Mouse (Mus musculus) spleen, postnatal 14 days (tissue): Measurements from ENCODE around the gene Fam219b.

ENCODE experiments used
- DNase-seq, 2 experiments: peaks; one replicate each; pipeline ENCODE4 v3.0.0; 2021 to 2022; ENCODE audit warnings: low spot score in 2 of 2

Gene Fam219b

GRCm38 (mm10) chr9:57524439-57524838 is 12.9 kb upstream of the Fam219b start:
- no peak for DNase-seq

- no peak for DNase-seq
Measured at GRCm38 (mm10) chr9:57525516-57525915, 11.8 kb upstream of the Fam219b start.

- no peak for DNase-seq
Measured at GRCm38 (mm10) chr9:57526435-57526834, 10.9 kb upstream of the Fam219b start.

DNA sequence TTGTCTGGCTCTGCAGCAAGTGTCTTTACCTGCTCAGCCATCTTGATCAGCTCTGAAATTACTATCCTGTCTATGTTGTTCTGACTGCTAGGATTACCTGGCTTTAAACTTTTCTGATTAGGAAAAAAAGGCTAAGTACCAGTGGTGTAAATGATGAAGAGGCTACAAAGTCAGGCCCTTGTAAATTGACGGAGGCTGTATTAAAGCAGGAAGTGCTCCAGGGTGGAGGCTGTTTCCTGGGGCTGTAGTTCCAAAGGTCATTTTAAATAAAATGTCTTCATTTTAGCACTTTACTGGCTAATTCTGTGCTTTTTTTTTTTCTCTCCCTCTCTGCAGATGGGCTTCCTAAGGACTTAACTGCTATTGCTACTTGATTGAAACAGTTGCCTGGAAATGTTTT is 5.4 kb upstream of the Fam219b start:
- DNase-seq = no peak

DNA sequence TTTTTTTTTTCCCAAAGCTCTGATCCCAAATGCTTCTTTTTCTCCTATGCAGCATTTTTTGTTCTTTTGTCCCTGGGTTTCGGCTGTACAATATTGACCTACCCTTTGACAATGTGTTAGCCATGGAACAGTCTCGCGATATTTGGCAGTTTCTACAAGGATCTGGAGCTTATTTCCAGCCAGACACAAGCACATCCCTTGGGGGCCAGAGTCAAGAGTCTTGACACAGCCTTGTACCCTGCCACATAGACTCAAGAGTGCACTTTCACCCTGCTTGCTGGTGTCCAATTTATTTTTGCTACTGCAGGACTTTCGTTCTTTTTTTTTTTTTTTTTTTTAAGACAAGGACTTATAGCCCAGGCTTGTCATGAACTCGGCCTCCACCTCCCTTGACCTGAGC is 966 bp upstream of the Fam219b start:
- no peak for DNase-seq

DNA sequence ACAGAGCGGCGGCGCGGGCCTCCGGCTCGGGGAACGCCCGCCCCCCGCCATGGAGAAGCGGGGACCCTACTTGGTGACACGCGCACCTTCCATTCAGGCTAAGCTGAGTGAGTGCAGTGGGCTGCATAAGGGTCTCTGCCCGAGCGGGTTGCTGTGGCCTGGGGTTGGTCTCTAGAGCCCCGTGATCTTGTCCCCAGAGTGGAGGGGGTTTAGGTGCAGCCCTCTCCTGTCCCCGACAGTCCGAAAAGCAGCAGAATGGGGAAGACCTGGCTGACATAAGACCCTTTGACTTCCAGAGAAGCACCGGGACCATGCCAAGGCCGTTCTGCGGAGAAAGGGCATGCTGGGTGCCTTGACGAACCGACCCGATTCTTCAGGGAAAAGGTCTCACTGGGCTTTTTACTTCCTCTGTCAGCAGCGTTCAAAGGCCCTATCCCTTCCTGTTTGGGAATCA is 427 bp downstream of the Fam219b start:
- DNase-seq = no peak

DNA sequence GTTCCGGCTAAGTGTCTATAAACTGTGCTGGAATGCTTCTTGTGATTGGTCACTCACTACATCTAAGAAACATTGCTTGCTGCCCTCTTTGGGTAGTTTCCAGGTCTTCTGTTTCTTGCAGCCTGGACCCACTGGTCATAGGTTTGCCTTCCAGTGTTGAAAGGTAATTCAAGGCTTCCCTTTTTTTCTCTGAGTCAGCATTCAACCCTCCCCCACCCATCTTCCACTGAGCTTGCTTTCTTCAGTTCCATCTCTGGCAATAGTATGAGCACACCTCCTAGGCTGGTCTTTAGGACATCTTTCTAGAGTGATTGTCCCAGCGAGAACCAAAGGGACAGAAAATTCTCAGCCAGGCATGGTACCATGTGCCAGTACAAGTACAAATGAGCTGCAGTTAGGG is 2.2 kb downstream of the Fam219b start:
- no peak for DNase-seq

- peak in 1 of 2 experiments; percentile 31 for DNase-seq
Measured at GRCm38 (mm10) chr9:57541312-57541711, 4.0 kb downstream of the Fam219b start.

DNA sequence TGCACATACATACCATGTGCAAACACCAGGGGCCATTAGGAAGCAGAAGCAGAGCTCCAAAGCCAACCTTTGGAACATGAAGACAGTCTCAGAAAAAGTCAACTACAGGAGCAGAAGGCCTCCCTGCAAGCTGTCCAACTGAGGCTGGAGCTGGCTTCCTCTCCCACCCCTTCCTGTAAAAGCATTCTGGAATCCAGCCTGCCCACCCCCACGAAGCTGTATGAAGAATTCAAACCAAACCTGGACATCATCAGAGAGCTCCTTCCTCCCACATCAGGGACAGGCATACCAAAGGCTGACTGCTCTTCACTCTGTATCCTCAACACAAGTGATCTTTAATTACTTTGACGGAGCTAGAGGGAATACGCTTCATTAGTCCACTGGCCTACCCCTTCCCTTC is 6.6 kb downstream of the Fam219b start:
- no peak for DNase-seq

DNA sequence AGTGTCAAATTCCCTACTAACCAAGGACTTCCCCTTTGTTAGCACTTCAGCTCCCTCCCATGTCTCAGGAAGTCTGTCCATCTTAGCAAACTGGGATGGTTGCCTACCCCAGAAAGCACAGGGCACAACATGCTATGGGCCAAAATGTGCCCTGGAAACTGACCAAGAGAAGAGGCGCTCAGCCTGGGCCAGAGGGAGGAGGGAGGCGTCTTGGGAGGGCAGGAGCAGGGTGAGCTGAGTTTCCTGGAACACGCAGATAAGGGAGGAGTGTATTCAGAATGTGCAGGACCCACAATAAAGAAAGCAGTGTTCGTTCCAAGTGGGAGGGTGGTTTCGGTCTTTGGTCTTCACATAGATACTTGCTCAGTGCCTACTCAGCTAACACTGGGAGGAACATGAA is 10.0 kb downstream of the Fam219b start:
- no peak for DNase-seq

DNA sequence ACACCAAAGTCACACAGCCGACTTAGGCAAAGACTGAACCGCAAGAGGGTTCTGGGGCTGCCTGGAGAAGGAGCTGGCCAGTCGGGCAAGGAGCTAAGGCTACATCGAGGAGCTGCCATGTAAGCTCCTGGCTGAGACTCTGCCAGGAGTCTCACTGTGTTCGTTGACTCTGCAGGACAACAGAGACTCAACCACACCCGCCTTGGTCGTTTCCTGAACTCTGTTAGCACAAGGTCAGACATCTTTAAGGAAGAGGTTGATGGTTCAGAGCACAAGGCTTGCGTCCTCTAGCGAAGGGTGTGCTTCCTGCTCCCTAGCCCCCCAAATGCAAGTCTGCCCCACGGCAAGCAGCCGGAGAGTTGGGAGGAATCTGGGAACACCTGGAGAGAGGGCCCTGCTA is 10.5 kb downstream of the Fam219b start:
- no peak for DNase-seq

DNA sequence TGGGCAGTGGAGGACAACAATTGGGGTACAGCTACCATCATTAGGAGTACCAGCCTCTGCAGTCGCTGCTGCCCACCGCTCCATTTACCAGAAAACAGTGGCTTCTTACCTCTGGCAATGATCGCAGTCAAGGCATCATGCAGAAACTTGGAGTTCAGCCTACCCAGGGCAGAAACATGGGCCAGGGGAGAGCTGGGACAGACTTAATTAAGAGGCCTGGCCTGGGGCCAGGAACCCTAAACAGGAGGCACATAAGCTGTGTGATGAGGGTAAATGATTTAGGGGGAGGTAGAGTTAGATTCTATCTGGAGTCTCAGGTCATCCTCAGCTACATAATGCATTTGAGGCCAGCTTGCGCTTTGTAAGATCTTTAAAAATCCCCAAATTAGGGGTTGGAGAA is 11.9 kb downstream of the Fam219b start:
- no peak for DNase-seq

- DNase-seq = no peak
Measured at GRCm38 (mm10) chr9:57550126-57550862, 13.0 kb downstream of the Fam219b start.

GRCm38 (mm10) chr9:57552139-57552887 is 15.0 kb downstream of the Fam219b start, which contains the start of gene Mpi:
TSS of gene Mpi (minus strand) at chr9:57552763.
- DNase-seq = peak in 1 of 2 experiments; percentile 42

DNA sequence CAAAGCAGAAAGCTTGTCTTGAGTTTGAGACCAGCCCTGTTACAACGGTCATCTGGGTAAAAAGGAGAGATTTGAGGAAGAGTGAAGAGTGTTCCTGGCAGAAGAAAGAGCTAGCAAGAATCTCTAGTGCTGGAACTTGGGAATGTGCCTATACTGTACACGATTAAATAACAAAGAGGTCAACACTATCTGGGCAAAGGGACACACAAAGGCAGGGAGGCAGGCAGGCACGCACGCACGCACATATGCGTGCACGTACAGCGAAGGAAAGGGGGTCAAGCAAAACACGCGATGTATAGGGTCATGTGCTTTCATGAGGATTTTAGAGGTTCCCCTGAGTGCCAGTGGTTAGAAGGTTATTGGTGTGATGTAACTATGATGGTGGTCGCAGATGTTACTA is 15.8 kb downstream of the Fam219b start:
- no peak for DNase-seq

DNA sequence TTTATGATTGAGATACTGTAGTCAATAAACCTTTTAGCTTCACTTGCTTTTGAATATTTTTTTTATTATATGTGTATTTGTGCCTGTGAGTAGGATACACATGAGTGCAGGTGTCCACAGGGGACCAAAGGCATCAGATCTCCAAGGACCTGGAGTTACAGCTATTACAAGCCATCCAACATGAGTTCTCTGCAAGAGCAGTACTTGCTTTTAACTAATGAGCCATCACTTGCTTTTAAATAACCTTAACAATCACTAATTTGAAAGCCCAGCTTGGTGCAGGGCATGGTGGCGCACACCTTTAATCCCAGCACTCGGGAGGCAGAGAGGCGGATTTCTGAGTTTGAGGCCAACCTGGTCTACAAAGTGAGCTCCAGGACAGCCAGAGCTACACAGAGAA is 17.4 kb downstream of the Fam219b start:
- DNase-seq = no peak

GRCm38 (mm10) chr9:57557215-57557614 is 19.9 kb downstream of the Fam219b start:
- DNase-seq = no peak

DNA sequence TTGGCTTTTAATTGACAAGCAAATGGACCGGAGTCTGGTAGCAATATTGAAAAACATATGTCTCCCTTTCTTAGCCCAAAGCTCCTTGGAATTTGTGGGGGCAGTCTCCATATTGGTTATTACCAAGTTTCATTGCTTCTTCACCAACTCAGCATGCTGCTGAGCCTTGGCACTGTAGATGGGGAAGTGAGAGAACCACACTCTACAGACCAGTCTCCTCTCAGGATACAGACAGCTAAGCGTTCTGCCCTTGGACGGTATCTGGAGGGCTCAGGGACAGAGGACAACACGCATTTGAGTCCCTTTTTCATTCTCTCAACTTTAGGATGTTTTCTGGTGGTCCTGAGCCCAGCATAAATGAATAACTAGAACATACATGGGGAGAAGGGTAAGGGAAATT is 21.3 kb downstream of the Fam219b start:
- no peak for DNase-seq

DNA sequence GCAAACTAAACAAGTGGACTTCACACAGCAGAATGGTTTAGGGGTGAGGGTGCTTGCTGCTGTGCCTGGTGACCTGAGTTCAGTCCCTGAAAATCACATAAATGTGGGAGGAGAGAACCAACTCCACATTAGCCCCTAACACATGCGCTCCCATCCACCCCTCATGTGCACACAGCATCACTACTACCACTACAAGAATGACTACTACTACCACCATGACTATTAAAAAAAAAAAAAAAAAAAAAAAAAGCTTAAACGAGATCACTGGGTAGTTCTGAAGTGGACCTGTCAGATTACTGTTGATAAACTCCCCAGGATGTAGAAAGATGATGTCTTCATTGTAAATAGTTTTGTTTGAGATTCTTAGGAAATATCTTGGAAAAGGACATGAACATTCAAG is 22.2 kb downstream of the Fam219b start:
- DNase-seq = no peak

DNA sequence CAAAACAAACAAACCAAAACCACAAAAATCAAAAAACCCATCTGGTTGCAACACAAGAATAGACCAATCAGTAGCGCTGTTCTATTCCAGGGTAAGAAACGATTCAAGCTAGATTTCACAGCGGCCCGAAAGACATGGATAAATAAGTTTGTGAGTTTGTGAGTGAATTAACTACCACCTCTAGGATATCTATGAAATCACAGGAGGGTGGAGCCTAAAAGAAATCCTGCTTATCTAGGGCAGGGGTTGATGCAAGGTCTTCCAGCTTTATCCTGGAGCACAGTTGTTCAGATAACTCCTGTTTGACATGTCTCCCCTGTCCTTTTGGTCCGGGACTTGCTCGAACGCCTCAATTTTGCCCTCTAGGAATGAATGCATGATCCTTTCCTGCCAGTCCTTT is 22.9 kb downstream of the Fam219b start:
- no peak for DNase-seq

DNA sequence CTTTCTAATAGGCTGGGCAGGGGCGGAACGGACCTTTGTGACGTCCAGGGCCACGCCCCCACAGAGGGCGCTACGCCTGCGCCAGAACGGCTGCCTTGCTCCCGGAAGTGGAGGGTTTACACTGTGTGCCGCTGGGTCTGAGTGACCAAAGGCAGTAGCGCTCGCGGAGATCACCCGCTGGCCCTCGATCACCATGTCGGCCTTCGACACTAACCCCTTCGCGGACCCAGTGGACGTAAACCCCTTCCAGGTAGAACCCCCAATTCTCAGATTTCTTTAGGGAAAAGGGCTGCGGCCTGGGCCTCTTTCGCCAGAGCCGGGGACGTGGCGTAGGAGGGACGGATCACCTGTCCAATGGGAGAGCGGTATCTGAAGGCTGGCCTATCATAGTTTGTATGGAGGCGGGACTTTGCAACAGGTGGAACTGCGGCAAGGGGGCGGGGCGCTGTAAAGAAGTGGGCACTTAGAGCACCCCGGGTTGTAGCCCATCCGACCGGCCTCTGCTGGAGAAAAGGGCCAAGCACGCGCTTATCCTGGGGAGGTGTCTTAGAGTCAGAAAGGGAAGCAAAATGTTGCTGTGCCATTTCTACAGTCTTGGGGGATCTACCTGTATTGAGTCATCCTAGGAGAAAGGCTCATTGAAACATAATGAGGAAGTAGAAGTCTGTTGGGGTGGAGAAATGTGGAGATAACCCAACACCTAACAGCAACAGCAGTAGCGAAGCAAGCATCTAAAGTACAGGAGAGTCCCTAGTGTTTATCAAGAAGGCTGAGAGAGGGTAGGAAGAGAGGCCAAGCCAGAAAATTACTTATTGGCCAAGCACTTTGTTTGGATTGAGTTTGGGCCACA is 23.8 kb downstream of the Fam219b start, which contains the start of gene Scamp2:
Gene Scamp2 (plus strand): TSS at position 83 of the 850 bp plus-strand sequence.
- peak; percentile 82 to 86 for DNase-seq

- DNase-seq = peak in 1 of 2 experiments; percentile 26
Measured at GRCm38 (mm10) chr9:57561711-57562099, 24.4 kb downstream of the Fam219b start.
